Mouse (Mus musculus): Measurements from ENCODE around the gene Chit1.

Gene Chit1

DNA sequence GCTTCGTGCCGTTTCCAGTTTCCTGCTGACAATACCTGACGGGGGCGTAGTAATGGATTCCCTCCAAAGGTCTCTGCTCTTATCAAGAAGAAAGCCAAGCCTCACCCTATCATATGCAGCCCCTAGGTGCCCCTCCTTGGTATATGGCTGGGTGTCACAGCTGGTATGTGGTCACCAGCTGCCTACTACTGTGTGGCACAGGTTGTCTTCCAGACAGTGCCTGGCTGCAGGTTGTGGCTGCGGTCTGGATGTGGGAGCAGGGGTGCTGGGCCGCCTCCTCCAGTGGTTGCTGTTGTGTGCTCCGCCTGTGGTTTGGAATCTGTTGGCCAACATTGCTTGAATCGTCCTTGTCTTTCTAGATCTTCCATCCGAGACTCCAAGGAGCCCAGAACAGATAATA, 39.7 kb downstream of the Chit1 start:
- no peak for DNase-seq

DNA sequence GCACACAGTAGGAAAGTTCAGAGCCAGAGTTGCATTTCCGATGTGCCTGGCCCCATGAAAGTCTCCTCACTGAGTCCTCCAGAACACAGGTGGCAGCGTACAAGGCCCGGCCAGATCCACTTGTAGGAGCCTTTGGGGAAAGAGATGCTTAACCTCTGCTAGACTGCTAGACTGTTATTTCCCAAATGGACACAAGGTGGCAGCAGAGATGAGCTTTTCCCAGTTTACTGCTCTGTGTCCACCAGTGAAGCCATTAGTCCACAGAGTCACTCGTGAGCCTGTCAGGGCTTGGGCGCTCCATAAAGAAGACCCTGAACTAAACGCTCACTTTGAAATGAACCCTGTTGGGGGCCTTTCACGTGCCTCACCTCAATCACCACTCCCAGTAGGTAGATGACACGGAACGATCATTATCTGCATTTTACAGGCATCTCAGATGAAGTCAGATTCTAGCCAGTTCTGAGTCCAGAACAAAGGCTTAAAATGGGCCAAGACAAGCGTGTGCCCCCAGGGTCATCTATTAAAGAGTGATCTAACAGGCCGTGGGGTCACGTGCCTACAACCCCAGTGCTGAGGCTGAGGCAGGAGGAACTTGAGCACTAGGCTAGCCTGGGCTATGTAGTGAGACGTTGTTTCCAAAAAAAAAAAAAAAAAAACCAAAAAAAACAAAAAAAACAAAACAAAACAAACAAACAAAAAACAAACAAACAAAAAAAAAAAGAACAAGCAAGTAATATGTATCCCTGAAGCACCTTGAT, 40.8 kb downstream of the Chit1 start:
- DNase-seq: peak; percentile 66 to 80

DNA sequence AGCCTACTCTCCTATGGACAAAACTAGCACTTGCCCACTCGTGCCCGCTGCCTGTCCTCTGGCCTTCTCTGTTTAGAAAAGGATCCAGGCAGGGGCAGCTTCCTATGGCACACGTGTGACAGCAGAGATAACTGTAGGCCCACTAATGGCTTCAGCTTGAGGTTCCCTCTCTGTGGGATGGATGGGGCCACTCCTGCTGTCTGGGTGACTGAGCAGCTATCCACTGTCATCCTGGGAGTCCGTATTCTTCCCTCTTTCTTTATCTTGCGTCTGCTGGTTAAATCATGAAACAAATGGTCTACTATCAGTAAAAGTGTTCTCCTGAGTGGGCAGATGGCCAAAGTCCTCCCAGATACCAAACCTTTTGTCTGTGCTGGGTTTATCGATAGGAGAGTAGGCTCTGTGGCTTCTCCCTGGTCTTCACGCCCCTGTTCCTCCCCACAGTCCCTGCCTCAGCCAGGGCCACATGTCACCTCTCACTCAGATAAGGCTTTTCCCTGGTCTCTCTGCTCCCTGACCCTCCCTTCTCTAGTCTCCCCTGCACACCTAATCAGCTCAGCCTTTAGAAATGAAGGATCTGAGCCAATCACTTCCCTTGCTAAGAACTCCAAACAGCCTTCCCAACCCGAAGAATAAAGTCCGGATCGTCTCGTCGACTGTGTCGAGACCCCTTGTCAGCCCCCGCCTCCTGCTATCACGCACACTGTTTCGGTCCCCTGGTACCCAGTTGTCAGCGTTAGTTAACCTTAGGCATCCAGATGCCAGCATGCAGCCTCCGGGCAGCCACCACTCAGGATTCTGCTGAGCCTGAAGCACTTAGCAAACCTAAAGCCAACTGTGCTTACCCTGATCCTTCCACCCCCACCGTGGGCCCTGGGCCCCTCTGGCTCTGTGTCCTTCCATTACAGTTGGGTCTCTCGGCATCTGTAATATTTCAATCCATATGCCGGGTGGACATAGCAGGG, 41.9 kb downstream of the Chit1 start:
- DNase-seq: no peak

DNA sequence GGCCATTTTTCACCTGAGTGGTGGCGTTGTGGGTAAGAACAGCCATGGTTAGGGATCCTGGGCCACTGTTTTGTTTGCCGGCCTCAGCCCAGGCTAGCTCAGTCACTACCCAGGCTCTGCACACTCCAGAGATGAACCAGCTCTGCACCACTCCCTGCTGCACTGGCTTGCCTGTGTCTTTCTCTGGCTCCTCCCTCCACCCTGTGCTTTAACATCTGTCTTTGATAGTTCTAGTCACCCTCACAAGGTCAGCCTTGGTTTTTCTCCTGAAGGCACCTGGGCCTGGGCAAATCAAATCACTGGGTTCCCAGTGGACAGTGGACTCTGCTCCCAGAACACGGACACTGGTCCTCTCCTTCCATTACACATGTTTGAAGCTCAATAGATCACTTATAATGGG, 43.1 kb downstream of the Chit1 start:
- DNase-seq: no peak

DNA sequence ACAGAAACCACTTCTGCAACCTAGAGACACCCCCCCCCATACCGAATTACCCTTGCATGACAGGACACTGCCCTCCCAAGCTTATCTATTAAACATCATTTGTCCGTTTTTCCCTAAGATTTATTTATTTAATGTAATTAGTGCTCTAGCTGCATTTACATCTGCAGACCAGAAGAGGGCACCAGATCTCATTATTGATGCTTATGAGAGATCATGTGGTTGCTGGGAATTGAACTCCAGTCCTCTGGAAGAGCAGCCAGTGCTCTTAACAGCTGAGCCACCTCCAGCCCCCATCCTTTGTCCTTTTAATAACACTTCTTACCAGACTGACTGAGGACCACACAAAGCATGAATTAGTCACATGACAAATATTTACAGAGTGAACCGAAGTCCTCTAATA, 43.6 kb downstream of the Chit1 start:
- no peak for DNase-seq

DNA sequence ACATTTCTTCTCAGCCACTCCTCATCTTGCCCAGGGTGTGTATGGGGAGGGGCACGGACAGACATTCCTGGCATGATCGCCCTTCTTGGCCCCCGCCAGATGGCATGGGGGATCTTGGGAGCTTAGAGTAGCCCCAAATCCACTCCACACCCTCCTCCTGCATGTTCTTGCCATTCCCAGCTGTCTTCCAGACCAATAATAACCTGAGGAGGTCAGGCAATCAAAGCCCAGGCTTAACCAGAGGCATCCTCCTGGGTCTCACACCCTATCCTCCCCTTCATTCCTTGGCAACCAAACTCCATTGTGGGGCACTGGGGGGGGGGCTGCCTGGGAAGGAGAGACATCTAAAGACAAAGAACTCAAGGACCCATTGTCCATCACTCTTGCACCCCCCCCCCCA, 49.4 kb downstream of the Chit1 start:
- DNase-seq: no peak

DNA sequence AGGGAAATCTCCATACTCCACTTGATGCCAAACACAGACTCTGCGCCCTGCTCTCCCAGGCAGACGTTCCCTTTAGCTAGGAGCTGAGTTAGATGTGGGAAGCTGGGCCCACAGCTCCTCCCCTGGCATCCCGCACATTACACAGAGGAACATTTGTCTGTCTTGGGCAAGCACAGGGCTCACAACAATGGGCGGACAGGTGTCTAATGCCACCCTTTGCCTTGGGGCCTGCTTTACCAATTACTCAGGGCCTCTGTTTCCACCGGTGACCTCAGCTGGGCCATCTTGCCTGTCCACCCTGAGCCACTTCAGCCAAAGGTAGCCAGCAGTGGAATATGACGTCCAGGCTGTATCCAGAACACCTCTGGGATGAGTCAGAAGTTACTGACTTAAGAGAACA, 50.4 kb downstream of the Chit1 start:
- no peak for DNase-seq

DNA sequence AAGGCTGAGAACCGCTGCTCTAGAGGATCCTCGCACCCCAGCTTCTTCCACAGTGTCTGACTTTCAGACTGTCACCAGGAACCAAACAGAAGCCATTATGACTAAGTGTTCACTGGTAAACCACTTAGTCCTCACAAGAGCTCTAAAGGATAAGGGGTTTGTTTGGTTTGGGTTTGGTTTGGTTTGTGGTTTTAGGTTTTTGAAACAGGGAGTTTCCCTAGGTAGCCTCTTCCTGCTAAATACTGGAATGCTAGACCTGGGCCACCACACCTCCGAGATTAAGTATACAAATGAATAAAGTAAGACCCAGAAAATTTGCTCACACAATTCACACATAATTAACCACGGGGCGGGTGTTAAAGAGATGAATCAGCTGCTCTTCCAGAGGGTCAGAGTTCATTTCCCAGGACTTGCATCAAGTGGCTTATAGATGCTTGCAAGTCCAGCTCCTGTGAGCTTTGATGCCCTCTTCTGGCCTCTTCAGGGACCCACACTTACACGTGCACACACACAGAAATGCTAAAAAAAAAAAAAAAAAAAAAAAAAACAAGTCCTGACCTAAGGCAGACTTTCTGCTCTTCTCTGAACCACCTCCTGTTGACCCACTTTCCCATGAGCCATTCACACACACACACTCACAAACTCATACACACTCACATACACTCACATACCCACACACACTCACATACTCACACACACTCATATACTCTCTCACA, 51.6 kb downstream of the Chit1 start:
- DNase-seq: no peak

DNA sequence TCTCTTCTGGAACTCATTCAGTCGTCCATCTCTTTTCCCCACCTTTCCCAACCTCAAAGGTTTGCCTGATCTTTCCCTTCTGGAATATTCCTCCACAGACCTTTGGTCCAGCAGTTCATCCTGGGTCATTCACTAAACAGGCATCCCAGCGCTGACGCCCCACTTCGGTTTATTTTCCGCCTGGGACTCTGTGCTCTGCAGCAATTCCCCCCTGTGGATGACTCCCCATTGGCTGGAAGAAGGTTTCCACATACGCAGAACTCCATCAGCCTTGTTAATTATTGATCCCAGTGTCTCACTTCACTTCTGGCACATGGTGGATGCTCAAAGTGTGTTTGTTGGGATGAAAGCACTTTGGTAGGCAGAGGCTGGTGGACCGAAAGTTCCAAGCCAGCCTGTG, 52.4 kb downstream of the Chit1 start:
- peak; percentile 8 to 31 for DNase-seq

DNA sequence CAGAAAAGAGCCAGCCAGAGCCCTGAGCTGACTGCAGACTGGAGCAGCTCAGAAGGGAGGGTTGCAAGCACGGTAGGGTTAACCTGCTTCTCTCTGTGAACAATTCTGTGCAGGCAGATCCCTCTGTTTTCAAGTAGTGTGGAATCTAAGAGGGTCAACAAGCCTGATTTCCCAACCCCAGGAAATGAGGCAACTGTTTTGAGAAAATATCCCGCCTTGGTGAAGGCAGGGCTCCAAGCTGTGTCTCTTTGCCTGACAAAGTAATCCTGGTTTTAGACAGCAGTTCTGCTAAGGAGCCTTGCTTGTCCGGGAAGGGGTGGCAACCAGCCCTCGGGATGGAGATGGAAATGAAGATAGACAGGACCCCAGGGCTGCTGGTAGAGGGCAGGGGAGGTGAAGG, 53.4 kb downstream of the Chit1 start:
- DNase-seq: no peak

DNA sequence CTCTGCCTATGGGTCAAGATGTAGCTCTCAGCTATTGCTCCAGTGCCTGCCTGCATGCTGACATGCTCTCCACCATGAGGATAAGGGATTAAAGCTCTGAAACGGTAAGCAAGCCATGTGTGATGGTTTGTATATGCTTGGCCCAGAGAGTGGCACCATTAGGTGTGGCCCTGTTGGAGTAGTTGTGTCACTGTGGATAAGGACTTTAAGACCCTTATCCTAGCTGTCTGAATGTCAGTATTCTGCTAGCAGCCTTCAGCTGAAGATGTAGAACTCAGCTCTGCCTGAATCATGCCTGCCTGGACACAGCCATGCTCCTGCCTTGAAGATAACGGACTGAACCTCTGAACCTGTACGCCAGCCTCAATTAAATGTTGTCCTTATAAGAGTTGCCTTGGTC, 55.5 kb downstream of the Chit1 start:
- no peak for DNase-seq

DNA sequence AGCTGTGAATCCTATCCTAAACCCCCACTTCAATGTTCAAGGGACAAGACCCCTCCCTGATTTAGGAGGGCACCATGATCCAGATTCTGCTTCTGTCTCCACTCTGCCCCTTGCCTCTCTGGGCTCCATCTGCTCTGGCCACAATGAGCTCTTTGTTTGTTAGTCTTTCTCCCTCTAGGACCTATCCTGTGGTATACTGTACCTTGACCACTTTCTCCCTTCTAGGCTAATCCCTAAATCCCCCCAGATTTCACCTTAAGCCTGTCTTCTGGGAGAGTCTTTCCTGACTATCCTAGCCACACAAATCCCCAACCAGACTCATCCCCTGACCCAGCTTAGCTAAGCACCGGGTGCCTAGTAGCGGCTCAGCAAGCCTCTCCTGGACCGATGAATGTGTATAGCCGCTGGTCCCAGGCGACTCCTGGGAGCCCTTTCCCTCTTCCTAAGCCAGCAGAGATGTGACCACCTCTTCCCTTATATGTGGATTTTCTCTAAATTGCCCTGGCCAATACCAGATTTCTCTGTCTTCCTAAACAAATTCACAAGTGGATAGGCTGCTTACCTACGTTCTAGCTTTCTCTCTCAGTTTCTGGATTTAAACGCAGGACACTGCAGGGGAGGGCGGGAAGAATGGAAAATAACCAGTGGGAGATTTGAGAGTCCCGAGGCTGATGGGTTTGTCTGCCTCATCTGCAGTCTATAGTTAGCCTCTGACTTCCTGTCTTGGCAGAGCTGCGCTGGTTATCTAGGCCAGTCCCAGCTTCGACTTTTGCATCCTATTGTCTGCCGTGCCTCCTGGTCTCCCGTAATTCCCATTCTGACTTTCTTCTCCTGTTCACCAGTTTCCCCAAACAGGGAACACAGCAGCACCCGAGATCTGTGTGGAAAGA, 56.6 kb downstream of the Chit1 start:
- no peak for DNase-seq

DNA sequence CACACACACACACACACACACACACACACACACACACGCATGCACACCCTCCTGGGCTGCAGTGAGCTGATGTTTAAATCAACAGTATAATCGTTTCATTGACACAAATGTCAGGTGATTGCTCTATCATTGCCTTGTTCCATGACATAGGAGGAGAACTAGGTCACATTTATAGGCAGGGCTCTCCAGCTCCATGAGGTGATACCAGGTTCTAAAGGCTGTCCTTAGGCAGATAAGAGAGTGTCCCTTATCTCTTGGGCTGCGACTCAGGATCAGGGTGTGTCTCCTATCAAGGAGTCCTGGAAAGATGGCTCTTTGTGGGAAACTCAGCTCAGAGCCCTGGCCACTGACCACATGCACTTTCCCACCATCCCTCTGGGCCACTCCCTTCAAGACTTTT, 57.5 kb downstream of the Chit1 start:
- no peak for DNase-seq

DNA sequence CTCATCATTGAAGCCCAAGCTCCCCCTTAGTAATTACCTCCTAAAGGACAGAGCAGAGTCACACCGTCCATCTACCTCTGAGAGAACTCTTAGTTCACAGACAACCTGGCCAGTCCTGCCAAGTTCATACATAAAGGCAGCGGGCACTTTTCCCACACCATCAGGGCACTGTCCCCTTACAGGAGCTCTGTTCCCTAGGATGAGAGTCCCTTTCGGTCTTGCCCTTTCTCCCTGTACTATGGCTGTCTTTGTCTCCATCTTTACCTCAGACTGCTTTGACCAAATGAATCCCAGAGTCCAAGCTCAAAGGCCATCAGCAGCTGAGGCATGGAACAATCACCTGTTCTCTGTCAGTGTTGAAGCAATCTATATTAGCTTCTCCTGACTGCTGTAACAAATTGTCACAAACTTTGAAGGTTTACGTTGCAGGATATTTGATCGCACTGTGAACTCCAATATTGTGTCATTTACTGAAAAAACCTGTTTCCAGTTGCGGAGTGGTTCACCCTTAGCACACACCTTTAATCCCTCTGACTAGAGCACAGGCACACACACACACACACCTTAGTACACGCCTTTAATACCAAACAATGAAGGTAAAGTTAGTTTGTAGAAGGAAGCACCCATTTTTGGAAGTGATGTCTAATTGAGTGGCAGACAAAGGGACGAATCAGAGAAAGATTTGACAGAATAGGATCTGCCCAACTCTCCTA, 58.1 kb downstream of the Chit1 start:
- DNase-seq: no peak

DNA sequence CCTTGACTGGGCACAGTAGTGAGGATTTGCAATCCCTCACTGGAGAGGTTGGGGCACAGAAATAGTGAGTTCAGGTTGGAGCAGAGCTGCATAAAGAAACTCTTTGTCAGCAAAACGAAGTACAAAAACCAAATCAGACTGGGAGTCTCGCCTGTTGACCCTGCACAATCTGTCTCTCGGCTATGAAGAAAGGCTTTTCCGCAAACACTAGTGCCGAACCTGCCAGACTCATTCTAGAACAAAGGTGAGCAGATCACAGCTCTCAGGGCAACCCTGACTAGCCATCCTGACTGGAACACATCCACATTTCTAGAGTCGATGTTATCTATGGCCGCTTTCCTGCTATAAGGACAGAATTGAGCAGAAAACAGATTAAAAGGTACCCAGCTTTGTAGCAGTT, 62.0 kb downstream of the Chit1 start:
- no peak for DNase-seq

DNA sequence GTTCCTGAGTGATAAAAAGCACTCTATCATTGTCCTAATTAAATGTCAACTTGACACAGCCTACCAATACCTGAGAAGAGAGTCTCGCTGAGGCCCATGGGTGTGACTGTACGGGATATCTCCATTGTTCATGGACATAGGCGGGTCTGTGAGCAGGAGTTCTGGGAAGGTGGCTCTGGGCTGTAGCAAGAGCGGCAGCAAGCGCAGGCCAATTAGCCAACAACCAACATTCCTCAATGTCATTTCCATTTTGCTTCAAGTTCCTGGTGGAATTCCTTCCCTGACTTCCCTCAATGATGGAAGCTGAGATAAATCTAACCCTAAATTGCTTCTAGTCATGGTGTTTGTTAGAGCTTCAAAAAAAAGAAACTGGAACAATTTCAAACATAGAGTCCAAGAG, 66.9 kb downstream of the Chit1 start:
- DNase-seq: no peak

DNA sequence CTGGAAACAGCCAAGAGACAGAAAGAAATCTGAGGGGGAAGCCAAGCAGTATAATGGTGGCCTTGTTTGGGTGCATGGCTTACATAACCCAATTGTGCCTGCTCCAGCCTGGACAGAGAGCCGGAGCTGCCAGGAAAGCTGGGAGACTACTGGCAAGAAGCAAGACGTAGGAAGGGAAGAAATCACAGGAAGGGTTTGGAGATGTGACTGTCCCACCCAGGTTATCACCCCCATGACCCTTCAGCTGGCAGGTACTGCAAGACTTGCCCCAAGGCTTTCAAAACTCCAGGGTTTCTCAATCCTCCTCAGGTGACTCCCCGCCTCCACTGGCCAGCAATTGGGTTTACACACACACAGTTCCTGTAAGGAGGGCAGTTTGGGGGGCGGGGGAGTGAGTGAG, 71.0 kb downstream of the Chit1 start, which contains the start of gene Chil1:
Gene Chil1, plus strand, starts transcription at position 152 of the 400 bp plus-strand sequence.
- no peak for DNase-seq

DNA sequence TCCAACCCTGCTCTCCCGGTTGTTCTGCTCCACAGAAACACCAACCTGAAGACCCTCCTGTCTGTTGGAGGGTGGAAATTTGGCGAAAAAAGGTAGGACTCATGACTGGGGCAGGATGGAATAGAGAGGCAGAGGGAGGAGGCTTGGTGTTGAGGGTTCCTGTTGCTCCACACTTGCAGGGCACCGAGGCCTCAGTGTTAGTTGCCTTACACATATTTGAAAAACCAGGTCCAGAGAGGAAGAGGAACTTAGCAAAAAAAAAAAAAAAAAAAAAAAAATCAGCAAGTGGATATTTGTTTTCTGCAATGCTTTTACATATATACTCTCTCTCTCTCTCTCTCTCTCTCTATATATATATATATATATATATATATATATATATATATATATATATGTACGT, 73.0 kb downstream of the Chit1 start:
- no peak for DNase-seq

DNA sequence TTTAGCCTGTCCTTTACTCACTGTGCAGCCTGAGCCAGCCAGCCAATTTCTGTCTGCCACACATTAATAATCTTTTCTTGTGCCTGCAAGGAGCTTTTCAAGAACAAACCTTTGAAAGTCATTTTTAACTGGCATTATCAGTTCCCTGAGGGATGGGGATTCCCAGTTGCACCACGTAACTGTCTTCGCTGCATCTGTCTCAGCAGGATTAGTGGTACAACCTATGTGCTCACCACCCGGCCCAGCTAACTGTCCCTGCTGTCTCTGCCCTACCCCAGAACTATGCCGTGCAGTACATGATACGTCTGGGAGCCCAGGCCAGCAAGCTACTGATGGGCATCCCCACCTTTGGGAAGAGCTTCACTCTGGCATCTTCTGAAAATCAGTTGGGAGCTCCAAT, 77.2 kb downstream of the Chit1 start:
- no peak for DNase-seq

DNA sequence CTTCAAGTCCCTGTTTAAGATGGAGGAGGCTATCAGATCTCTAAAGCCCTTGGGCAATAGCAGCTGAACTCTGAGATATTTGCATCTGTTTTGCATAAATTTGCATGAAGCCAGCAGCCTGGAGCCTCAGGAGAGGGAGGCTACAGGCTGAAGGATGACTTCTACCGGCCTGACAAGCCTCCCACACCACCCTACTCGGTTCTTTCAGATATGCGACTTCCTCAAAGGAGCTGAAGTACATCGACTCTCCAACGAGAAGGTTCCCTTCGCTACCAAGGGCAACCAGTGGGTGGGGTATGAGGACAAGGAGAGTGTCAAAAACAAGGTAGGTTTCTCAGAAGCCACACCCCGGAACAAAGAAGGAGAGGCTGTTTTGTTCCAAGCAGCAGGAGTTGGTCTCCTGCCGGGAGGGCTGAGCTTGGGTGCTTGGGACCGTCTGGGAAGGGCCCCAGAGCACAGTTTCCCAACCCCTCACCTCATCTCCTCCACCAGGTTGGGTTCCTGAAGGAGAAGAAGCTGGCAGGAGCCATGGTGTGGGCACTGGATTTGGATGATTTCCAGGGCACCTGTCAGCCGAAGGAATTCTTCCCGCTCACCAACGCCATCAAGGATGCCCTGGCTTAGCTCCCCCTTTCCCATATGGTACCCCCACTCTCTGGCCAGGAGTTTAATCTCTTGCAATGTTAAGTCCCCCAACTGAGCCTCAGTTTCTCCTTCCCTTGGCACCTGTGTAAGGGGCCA, 78.1 kb downstream of the Chit1 start:
- peak in 1 of 2 experiments; percentile 6 for DNase-seq

DNA sequence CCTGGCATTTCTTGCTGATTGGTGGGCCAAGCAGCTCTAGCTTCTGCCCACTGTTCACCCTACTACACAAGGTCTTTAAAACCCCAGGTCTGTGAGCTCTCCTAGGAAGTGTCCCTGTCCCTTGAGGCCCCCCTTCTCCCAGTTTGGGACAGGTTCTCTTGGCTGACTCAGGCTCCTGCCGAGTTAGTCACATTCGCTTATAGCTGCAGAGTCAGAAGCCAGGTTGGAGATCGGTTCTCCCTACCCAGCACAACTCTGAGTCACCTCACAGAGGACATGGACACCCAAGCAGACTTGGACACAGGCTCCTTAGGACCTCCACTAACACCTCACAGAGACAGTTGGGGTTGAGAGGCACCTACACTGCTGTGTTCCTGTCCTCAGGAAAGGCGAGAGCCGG, 80.2 kb downstream of the Chit1 start:
- no peak for DNase-seq
